Mouse (Mus musculus) liver, embryonic 12.5 days (tissue): ENCODE measurements around the gene Gm7030. TPM values are rescaled to one million over a fixed set of nuclear protein-coding genes. Genes with fewer than 3 reads are reported as not detected.
A peak's percentile ranks its signal among the peaks of the same experiment; 100 is the strongest.
"Not testable (repeated sequence)": the region's sequence is repeated elsewhere in the genome, so short reads cannot be mapped to it uniquely, and the experiment has no call there.

Source experiments
- ATAC-seq: fragments of 200-750 bp; cut with Nextera tagmentation; 2 replicates; pipeline ENCODE4 v1.8.0; 2017; ENCODE audit warnings: moderate number of reproducible peaks, mild to moderate bottlenecking, moderate library complexity
- H3K27ac ChIP-seq: fragments of 300-500 bp; sonication (generic); 2 replicates; pipeline ENCODE4 v1.5.1; 2016; ENCODE audit warnings: mild to moderate bottlenecking
- H3K27me3 ChIP-seq: fragments of 300-500 bp; sonication (generic); replicated peaks from 2 replicates; pipeline ENCODE4 v1.6.1; 2016; ENCODE audit warnings: mild to moderate bottlenecking, moderate library complexity
- H3K36me3 ChIP-seq: fragments of 300-500 bp; sonication (generic); 2 replicates; pipeline ENCODE4 v1.6.1; 2016; ENCODE audit warnings: mild to moderate bottlenecking, moderate library complexity
- H3K4me1 ChIP-seq: fragments of 300-500 bp; sonication (generic); 2 replicates; pipeline ENCODE4 v1.6.1; 2016
- H3K4me2 ChIP-seq: fragments of 300-500 bp; sonication (generic); 2 replicates; pipeline ENCODE4 v1.6.1; 2016; ENCODE audit warnings: mild to moderate bottlenecking, moderate library complexity
- H3K4me3 ChIP-seq: fragments of 300-500 bp; sonication (generic); 2 replicates; pipeline ENCODE4 v1.5.1; 2016; ENCODE audit warnings: mild to moderate bottlenecking, moderate library complexity
- H3K9ac ChIP-seq: fragments of 300-500 bp; sonication (generic); 2 replicates; pipeline ENCODE4 v1.6.1; 2016; ENCODE audit warnings: mild to moderate bottlenecking, moderate library complexity
- H3K9me3 ChIP-seq: fragments of 300-500 bp; sonication (generic); replicated peaks from 2 replicates; pipeline ENCODE4 v1.6.1; 2016; ENCODE audit warnings: mild to moderate bottlenecking, moderate library complexity
- WGBS: fragments of 180-500 bp; shearing (Covaris S2); methylation state at CpG from one replicate; pipeline ENCODE4 v1.1.7; 2016; ENCODE audit not compliant: insufficient replicate concordance; 5-methylcytosine and 5-hydroxymethylcytosine counted together
- polyA plus RNA-seq: library from polyadenylated mRNA; unstranded; fragments of >200 nt; fragmentation: Nextera tagmentation; extraction: Ambion mirVana; gene quantifications from 2 replicates; pipeline ENCODE4 v1.2.1, GENCODE M21; 2016

Gm7030 gene
- polyA plus RNA-seq, 1 experiment from 2014 or later: not detected

- ATAC-seq, H3K4me2 ChIP-seq, H3K9me3 ChIP-seq, H3K4me3 ChIP-seq, H3K4me1 ChIP-seq, H3K27ac ChIP-seq, H3K9ac ChIP-seq, H3K36me3 ChIP-seq: not testable (repeated sequence)
- H3K27me3 ChIP-seq: peaks cover 14% of the 10 kb centered on the region
- WGBS: no CpG with 5 or more reads among the region's 2 CpGs
These were observed 37.3 kb downstream of the Gm7030 start for GRCm38 (mm10) chr17:36091933-36092332.

GRCm38 (mm10) chr17:36085976-36086375 is 43.2 kb downstream of the Gm7030 start:
- not testable (repeated sequence) for H3K4me3 ChIP-seq, H3K27ac ChIP-seq, H3K9ac ChIP-seq, ATAC-seq, H3K4me2 ChIP-seq, H3K36me3 ChIP-seq, H3K9me3 ChIP-seq
- WGBS: 61% methylated on average over 1 of the region's 1 CpGs
- Histone ChIP-seq H3K27me3 (peaks cover 48% of the 10 kb centered on the region), H3K4me1 (peaks cover 11% of the 10 kb centered on the region; the same call in 1 of the 2 replicates)

GRCm38 (mm10) chr17:36083870-36084451 is 45.3 kb downstream of the Gm7030 start:
- H3K4me3 ChIP-seq: peak overlapping the region; percentile 51
- WGBS: 2% methylated on average over 42 of the region's 42 CpGs
- H3K27ac ChIP-seq: no peak overlapping the region
- H3K9ac ChIP-seq: peak overlapping the region; percentile 25; the same call in 1 of the 2 replicates
- no peaks in the 10 kb centered on the region for H3K9me3 ChIP-seq
- peak overlapping the region; percentile 78 for H3K4me2 ChIP-seq
- H3K4me1 ChIP-seq: peaks cover 11% of the 10 kb centered on the region; the same call in 1 of the 2 replicates
- no peak for ATAC-seq
- peaks cover 58% of the 10 kb centered on the region for H3K27me3 ChIP-seq
- no peaks in the 10 kb centered on the region for H3K36me3 ChIP-seq

GRCm38 (mm10) chr17:36083266-36083869 is 45.9 kb downstream of the Gm7030 start:
- peak overlapping the region; percentile 25; the same call in 1 of the 2 replicates for H3K9ac ChIP-seq
- 0 out of 2 replicates have a peak, but pooled peaks have one; percentile 47 for ATAC-seq

GRCm38 (mm10) chr17:36082519-36083232 is 46.5 kb downstream of the Gm7030 start:
- H3K27ac ChIP-seq, H3K9me3 ChIP-seq, ATAC-seq, H3K9ac ChIP-seq, H3K36me3 ChIP-seq: not testable (repeated sequence)
- 19% methylated on average over 6 of the region's 6 CpGs for WGBS
- peak overlapping the region; percentile 51 for H3K4me3 ChIP-seq
- peak overlapping the region; percentile 78 for H3K4me2 ChIP-seq
- H3K4me1 ChIP-seq: peaks cover 11% of the 10 kb centered on the region; the same call in 1 of the 2 replicates
- peaks cover 58% of the 10 kb centered on the region for H3K27me3 ChIP-seq

More at GRCm38 (mm10) chr17:36083266-36083869, 45.9 kb downstream of the Gm7030 start:
- H3K9me3 ChIP-seq: no peaks in the 10 kb centered on the region
- WGBS: 1% methylated on average over 46 of the region's 46 CpGs
- peak overlapping the region; percentile 51 for H3K4me3 ChIP-seq
- no peak overlapping the region for H3K27ac ChIP-seq
- H3K4me1 ChIP-seq: peaks cover 11% of the 10 kb centered on the region; the same call in 1 of the 2 replicates
- no peaks in the 10 kb centered on the region for H3K36me3 ChIP-seq
- peaks cover 58% of the 10 kb centered on the region for H3K27me3 ChIP-seq
- peak overlapping the region; percentile 78 for H3K4me2 ChIP-seq

- H3K9ac ChIP-seq, ATAC-seq, H3K36me3 ChIP-seq, H3K27ac ChIP-seq, H3K4me3 ChIP-seq, H3K9me3 ChIP-seq, H3K4me2 ChIP-seq: not testable (repeated sequence)
- Histone ChIP-seq H3K27me3 (peaks cover 58% of the 10 kb centered on the region), H3K4me1 (peaks cover 11% of the 10 kb centered on the region; the same call in 1 of the 2 replicates)
These were observed 47.3 kb downstream of the Gm7030 start for GRCm38 (mm10) chr17:36081901-36082300.

GRCm38 (mm10) chr17:36060829-36061228 is 68.4 kb downstream of the Gm7030 start:
- no peaks in the 10 kb centered on the region for H3K36me3 ChIP-seq
- H3K27me3 ChIP-seq: no peaks in the 10 kb centered on the region; the same call in 1 of the 2 replicates
- H3K27ac ChIP-seq: no peak overlapping the region
- no peaks in the 10 kb centered on the region for H3K4me1 ChIP-seq
- 15% methylated on average over 2 of the region's 2 CpGs for WGBS
- H3K4me2 ChIP-seq: no peak overlapping the region
- no peak for ATAC-seq
- no peak overlapping the region for H3K4me3 ChIP-seq
- H3K9me3 ChIP-seq: no peaks in the 10 kb centered on the region
- H3K9ac ChIP-seq: no peak overlapping the region

Other genes starting within 250 kb of the Gm7030 start
- 50.7 and 52.8 TPM in 2 replicates for gene Dhx16, start 249.6 kb downstream of the Gm7030 start, polyA plus RNA-seq
- gene 2310061I04Rik, start 232.0 kb downstream of the Gm7030 start, polyA plus RNA-seq: 20.2 and 20.9 TPM in 2 replicates
- gene Atat1, start 219.3 kb downstream of the Gm7030 start, polyA plus RNA-seq: 15.0 and 16.8 TPM in 2 replicates
- gene Mrps18b, start 213.0 kb downstream of the Gm7030 start, polyA plus RNA-seq: 113 and 123 TPM in 2 replicates
- 29.0 and 32.8 TPM in 2 replicates for gene Ppp1r10, start 213.0 kb downstream of the Gm7030 start, polyA plus RNA-seq
- gene Abcf1, start 159.7 kb downstream of the Gm7030 start, polyA plus RNA-seq: 90.2 and 90.5 TPM in 2 replicates
- 23.7 and 25.1 TPM in 2 replicates for gene Gnl1, start 149.6 kb downstream of the Gm7030 start, polyA plus RNA-seq
- gene Prr3, start 149.2 kb downstream of the Gm7030 start, polyA plus RNA-seq: 12.6 and 13.7 TPM in 2 replicates
- gene H2-T24, start 108.9 kb downstream of the Gm7030 start, polyA plus RNA-seq: 4.6 and 5.7 TPM in 2 replicates
- gene H2-T23, start 96.6 kb downstream of the Gm7030 start, polyA plus RNA-seq: 19.5 and 20.5 TPM in 2 replicates
- 7.5 and 8.4 TPM in 2 replicates for gene H2-T22, start 86.7 kb downstream of the Gm7030 start, polyA plus RNA-seq
- not detected in 2 replicates for gene Gm6034, start 86.5 kb downstream of the Gm7030 start, polyA plus RNA-seq
- gene Gm11127, start 71.1 kb downstream of the Gm7030 start, polyA plus RNA-seq: not detected in 2 replicates
- not detected in 2 replicates for gene Gm19684, start 7.7 kb downstream of the Gm7030 start, polyA plus RNA-seq
- not detected in 2 replicates for gene Gm8909, start 39.1 kb upstream of the Gm7030 start, polyA plus RNA-seq
- not detected in 2 replicates for gene H2-T3, start 60.9 kb upstream of the Gm7030 start, polyA plus RNA-seq
- 80.6 and 89.7 TPM in 2 replicates for gene Rpp21, start 128.6 kb upstream of the Gm7030 start, polyA plus RNA-seq
- 10.1 and 11.0 TPM in 2 replicates for gene Trim39, start 142.8 kb upstream of the Gm7030 start, polyA plus RNA-seq
- not detected in 2 replicates for gene H2-M10.2, start 157.1 kb upstream of the Gm7030 start, polyA plus RNA-seq
- not detected in 2 replicates for gene H2-M10.1, start 196.7 kb upstream of the Gm7030 start, polyA plus RNA-seq
- not detected in 2 replicates for gene H2-M10.3, start 239.0 kb upstream of the Gm7030 start, polyA plus RNA-seq